Mouse (Mus musculus): ENCODE data around the gene Mis18a.

Mis18a gene

GRCm38 (mm10) chr16:90727233-90728115, at the start of gene Mis18a:
Gene Mis18a (minus strand): TSS chr16:90727404.
- peak; percentile 96 for DNase-seq

GRCm38 (mm10) chr16:90775946-90776520, 48.8 kb upstream of the Mis18a start:
- DNase-seq = peak; percentile 11

- DNase-seq = no peak
These were observed 47.4 kb upstream of the Mis18a start for GRCm38 (mm10) chr16:90774646-90775045.

- DNase-seq = no peak
These were observed 47.0 kb upstream of the Mis18a start for GRCm38 (mm10) chr16:90774216-90774615.

GRCm38 (mm10) chr16:90766919-90767454, 39.8 kb upstream of the Mis18a start:
- DNase-seq = no peak

- no peak for DNase-seq
These were observed 38.1 kb upstream of the Mis18a start for GRCm38 (mm10) chr16:90765195-90765877.

GRCm38 (mm10) chr16:90760515-90760914, 33.3 kb upstream of the Mis18a start:
- DNase-seq = no peak

- DNase-seq = no peak
These were observed 32.1 kb upstream of the Mis18a start for GRCm38 (mm10) chr16:90759335-90759734.

GRCm38 (mm10) chr16:90753386-90753941, 26.3 kb upstream of the Mis18a start:
- peak; percentile 16 for DNase-seq

- no peak for DNase-seq
These were observed 21.0 kb upstream of the Mis18a start for GRCm38 (mm10) chr16:90748169-90748568.

GRCm38 (mm10) chr16:90747143-90747542, 19.9 kb upstream of the Mis18a start:
- DNase-seq = peak; percentile 9

GRCm38 (mm10) chr16:90738092-90738956, 11.1 kb upstream of the Mis18a start, which contains the start of gene Mrap:
Gene Mrap (plus strand): TSS chr16:90738207.
- DNase-seq = peak; percentile 9

- DNase-seq = peak; percentile 40
These were observed 9.6 kb upstream of the Mis18a start for GRCm38 (mm10) chr16:90736672-90737270.

- DNase-seq = no peak
These were observed 8.4 kb upstream of the Mis18a start for GRCm38 (mm10) chr16:90735611-90736010.

GRCm38 (mm10) chr16:90726600-90727227, 490 bp downstream of the Mis18a start:
- DNase-seq = no peak

- no peak for DNase-seq
These were observed 3.2 kb downstream of the Mis18a start for GRCm38 (mm10) chr16:90724051-90724450.

- no peak for DNase-seq
These were observed 16.9 kb downstream of the Mis18a start for GRCm38 (mm10) chr16:90710313-90710712.

GRCm38 (mm10) chr16:90709711-90710289, 17.4 kb downstream of the Mis18a start:
- peak; percentile 50 for DNase-seq

- peak; percentile 14 for DNase-seq
These were observed 20.9 kb downstream of the Mis18a start for GRCm38 (mm10) chr16:90706279-90706678.

- no peak for DNase-seq
These were observed 22.9 kb downstream of the Mis18a start for GRCm38 (mm10) chr16:90704161-90704825.
